Mouse (Mus musculus) MN1 (cell line): ENCODE data around the gene Dntt.

ENCODE experiments used
- DNase-seq: peaks from one replicate; pipeline ENCODE4 v3.0.0-alpha.2; 2016; ENCODE audit warnings: low spot score

Dntt gene

GRCm38 (mm10) chr19:41029219-41029618 lies at the start of gene Dntt:
TSS of gene Dntt (plus strand) at chr19:41029275.
- DNase-seq = no peak

GRCm38 (mm10) chr19:40980671-40981070 lies 48.4 kb upstream of the Dntt start:
- no peak for DNase-seq

GRCm38 (mm10) chr19:40984536-40984935 lies 44.5 kb upstream of the Dntt start:
- no peak for DNase-seq

- no peak for DNase-seq
Measured at GRCm38 (mm10) chr19:40988856-40989255, 40.2 kb upstream of the Dntt start.

GRCm38 (mm10) chr19:40989961-40990600 lies 39.0 kb upstream of the Dntt start:
- DNase-seq = no peak

- no peak for DNase-seq
Measured at GRCm38 (mm10) chr19:40990781-40991343, 38.2 kb upstream of the Dntt start.

GRCm38 (mm10) chr19:40991626-40992025 lies 37.4 kb upstream of the Dntt start:
- DNase-seq = no peak

- no peak for DNase-seq
Measured at GRCm38 (mm10) chr19:40992096-40992495, 37.0 kb upstream of the Dntt start.

- no peak for DNase-seq
Measured at GRCm38 (mm10) chr19:40992517-40993044, 36.5 kb upstream of the Dntt start.

GRCm38 (mm10) chr19:40993356-40993755 lies 35.7 kb upstream of the Dntt start:
- no peak for DNase-seq

- DNase-seq = no peak
Measured at GRCm38 (mm10) chr19:40994057-40994585, 35.0 kb upstream of the Dntt start, which contains the start of gene Blnk. TSS of gene Blnk (minus strand) at chr19:40994535.

- no peak for DNase-seq
Measured at GRCm38 (mm10) chr19:40994911-40995310, 34.2 kb upstream of the Dntt start.

- no peak for DNase-seq
Measured at GRCm38 (mm10) chr19:40995449-40996401, 33.4 kb upstream of the Dntt start.

- no peak for DNase-seq
Measured at GRCm38 (mm10) chr19:40996722-40997121, 32.4 kb upstream of the Dntt start.

GRCm38 (mm10) chr19:40998469-40999170 lies 30.5 kb upstream of the Dntt start:
- DNase-seq = no peak

- no peak for DNase-seq
Measured at GRCm38 (mm10) chr19:40999569-40999968, 29.5 kb upstream of the Dntt start.

- no peak for DNase-seq
Measured at GRCm38 (mm10) chr19:41003694-41004315, 25.3 kb upstream of the Dntt start.

GRCm38 (mm10) chr19:41006621-41007020 lies 22.5 kb upstream of the Dntt start:
- DNase-seq = no peak

GRCm38 (mm10) chr19:41007326-41007725 lies 21.7 kb upstream of the Dntt start:
- DNase-seq = no peak

- no peak for DNase-seq
Measured at GRCm38 (mm10) chr19:41007733-41008132, 21.3 kb upstream of the Dntt start.
